Mouse (Mus musculus): Measurements from ENCODE around the gene Fhit. TPM values are rescaled to one million over a fixed set of nuclear protein-coding genes. Genes with fewer than 3 reads are reported as not detected.
"Not testable (repeated sequence)": the region's sequence is repeated elsewhere in the genome, so short reads cannot be mapped to it uniquely, and the experiment has no call there.

The Fhit gene
- polyA plus RNA-seq, 1 experiment from 2014 or later, result 1.0 TPM

DNA sequence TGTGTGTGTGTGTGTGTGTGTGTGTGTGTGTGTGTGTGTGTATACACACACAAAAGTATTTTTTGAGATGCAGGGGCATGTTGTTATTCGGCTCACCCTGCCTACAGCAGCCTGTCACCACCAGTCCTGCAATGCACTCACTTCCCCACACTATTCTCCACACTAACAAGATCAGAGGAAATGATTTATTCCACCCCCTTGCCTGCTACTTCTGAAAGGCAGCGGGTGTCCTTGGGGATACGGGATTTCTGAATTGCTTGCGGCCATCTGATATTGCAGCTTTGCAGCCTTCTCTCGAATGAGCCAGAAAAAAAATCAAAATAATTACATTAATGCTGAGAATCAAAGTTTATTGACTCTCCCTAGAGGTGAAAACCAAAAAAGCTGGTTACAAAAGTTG is 78.4 kb downstream of the Fhit start:
- Histone ChIP-seq H3K79me2 (ENCODE audit: inconsistent target) (no peaks in the 10 kb centered on the region), H3K27ac (no peak overlapping the region), H3K36me3 (ENCODE audit: inconsistent target) (no peaks in the 10 kb centered on the region), H3K4me3 (ENCODE audit: inconsistent target) (no peak overlapping the region)
- WGBS (ENCODE audit: missing documents), result 92% methylated on average over 5 of the region's 5 CpGs

DNA sequence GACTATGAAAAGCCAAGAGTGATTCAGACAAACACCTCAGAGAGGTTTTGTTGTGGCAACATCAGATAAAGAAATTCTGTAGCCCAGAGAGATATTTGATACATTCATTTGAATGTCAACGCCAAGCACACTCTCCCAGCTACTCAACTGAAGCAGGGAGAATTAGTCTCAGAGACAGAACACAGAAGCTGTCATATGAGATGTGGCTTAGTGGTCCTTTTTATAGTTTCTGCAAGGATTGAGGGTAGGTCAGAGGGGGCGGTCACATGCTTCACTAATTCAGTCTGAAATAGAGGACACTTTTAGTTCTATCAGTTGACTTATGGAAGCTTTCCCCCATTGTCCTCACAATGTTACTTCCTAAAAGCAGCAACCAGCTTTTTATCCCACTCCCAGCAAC is 98.2 kb downstream of the Fhit start:
- H3K79me2 ChIP-seq (ENCODE audit: inconsistent target), result no peaks in the 10 kb centered on the region
- H3K4me3 ChIP-seq (ENCODE audit: inconsistent target), result no peak overlapping the region
- WGBS (ENCODE audit: missing documents), result 88% methylated on average over 2 of the region's 2 CpGs
- no peaks in the 10 kb centered on the region for H3K36me3 ChIP-seq (ENCODE audit: inconsistent target)
- no peak overlapping the region for H3K27ac ChIP-seq

DNA sequence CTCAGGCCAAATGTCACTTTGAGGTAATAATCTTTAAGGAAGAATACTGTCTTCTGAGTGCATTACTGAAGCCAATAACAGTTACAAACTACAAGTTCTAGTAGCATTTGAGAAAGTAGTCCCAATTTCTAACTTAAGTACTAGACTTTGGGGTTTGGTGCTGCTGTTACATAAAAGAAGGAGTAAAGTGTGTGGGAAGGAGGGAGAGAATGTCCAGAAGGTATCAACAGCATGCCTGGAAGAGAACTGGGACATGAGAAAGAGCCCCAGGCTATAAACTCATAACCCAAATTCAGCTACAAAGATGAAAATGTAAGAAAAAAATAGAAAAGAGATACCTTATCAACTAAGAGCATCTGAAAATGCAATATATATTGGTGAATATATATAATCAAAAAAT is 101.6 kb downstream of the Fhit start:
- Histone ChIP-seq H3K79me2 (ENCODE audit: inconsistent target) (no peaks in the 10 kb centered on the region), H3K36me3 (ENCODE audit: inconsistent target) (no peaks in the 10 kb centered on the region), H3K27ac (no peak overlapping the region), H3K4me3 (ENCODE audit: inconsistent target) (no peak overlapping the region)

DNA sequence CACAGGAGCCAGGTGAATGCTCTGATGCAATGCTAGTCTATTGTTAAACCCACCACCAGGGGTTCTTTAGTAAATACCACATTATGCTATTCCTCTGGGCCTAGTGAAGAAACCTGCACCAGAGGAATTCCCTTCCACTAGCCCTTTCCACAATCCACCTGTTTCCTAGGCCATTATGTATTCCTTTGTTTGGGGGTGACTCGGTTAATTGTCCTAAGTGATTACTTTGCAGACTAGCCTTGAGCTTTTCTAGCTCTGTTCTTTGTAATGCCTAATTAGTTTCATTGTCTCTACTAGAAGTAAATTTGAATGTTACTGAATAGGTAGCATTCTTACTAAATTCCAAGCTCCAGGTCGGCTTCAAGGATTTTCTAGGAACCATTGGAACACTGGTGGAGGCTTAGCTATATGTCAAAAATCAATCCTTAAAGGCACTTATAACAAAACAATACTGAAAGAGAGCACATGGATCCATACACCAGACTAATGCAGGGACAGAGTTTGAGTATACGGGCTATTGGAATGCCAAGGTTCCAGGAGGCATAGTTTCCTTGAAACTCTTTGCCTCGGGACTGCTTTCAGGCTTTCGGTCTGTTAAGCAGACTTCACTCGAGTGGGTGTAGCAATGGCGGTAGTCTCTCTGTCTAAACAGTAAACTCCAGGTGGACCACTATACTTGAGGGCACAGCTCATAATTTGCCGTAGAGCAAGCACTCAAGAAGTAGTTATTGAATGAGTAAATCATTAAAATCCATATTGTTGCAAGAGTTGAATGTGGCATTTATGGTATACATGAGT is 122.1 kb downstream of the Fhit start:
- H3K36me3 ChIP-seq (ENCODE audit: inconsistent target); H3K79me2 ChIP-seq (ENCODE audit: inconsistent target); H3K27ac ChIP-seq; H3K4me3 ChIP-seq (ENCODE audit: inconsistent target): not testable (repeated sequence)
- WGBS (ENCODE audit: missing documents), result 87% methylated on average over 8 of the region's 8 CpGs

DNA sequence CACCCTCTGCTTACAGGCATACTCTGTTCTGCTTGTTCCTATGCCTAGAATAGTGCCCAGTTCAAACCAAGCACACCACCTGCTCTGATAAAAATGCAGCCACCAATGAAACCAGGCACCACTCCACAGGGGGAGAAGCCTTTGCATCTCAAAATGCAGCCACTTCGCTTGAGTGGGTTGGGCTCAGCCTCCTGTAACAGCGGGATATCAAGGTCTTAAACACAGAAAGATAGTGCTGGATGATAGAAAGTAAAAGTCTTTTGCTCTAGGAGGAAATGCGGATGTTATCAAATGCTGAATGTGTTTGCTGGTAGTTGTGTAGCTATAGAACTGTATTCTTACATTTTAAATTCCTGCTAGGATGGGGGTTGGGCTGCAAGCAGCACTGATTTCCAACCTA is 140.4 kb downstream of the Fhit start:
- Histone ChIP-seq H3K4me3 (ENCODE audit: inconsistent target) (no peak overlapping the region), H3K27ac (no peak overlapping the region), H3K36me3 (ENCODE audit: inconsistent target) (no peaks in the 10 kb centered on the region), H3K79me2 (ENCODE audit: inconsistent target) (no peaks in the 10 kb centered on the region)
- 67% methylated on average over 3 of the region's 3 CpGs for WGBS (ENCODE audit: missing documents)

DNA sequence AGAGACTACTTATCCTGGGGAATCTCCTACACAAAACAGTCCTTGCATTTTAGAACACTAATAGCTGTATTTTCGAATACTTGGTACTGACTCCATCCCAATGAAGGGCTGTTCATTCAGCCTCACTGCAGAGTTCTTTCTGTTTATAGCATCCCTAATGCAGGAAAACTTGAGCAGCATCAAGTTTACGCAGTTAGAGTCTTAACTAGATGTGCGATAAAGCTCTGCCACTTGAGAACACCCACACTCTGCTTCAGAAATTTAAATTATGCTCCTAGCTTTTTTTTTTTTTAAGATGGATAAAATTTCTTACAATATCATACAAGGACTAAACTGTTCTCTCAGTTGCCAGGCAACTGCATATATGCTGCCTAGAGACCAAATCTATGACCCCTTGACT is 183.2 kb downstream of the Fhit start:
- no peak overlapping the region for H3K27ac ChIP-seq
- 90% methylated on average over 3 of the region's 3 CpGs for WGBS (ENCODE audit: missing documents)
- no peaks in the 10 kb centered on the region for H3K36me3 ChIP-seq (ENCODE audit: inconsistent target)
- H3K4me3 ChIP-seq (ENCODE audit: inconsistent target), result no peak overlapping the region
- H3K79me2 ChIP-seq (ENCODE audit: inconsistent target), result no peaks in the 10 kb centered on the region

DNA sequence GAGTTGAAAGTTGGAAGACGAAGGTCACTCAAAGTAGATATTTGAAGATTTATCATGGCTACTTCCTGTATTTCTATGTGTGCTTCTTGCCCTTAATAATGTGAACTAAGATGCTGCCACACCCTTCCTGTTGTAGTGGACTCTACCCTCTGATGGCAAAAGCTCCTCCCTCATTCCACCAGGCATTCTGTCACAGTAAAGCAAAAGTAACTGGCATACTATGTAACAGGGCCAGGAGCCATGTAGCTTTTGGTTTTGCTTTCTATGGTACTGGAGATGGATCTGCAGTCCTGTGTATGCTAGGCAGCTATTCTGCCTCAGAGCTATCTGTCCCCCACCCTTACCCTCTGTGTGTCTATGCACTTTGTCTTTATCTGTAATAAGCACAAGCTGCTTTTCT is 220.2 kb downstream of the Fhit start:
- H3K27ac ChIP-seq, result no peak overlapping the region
- no peaks in the 10 kb centered on the region for H3K36me3 ChIP-seq (ENCODE audit: inconsistent target)
- 78% methylated on average over 1 of the region's 1 CpGs for WGBS (ENCODE audit: missing documents)
- no peaks in the 10 kb centered on the region for H3K79me2 ChIP-seq (ENCODE audit: inconsistent target)
- H3K4me3 ChIP-seq (ENCODE audit: inconsistent target), result no peak overlapping the region

DNA sequence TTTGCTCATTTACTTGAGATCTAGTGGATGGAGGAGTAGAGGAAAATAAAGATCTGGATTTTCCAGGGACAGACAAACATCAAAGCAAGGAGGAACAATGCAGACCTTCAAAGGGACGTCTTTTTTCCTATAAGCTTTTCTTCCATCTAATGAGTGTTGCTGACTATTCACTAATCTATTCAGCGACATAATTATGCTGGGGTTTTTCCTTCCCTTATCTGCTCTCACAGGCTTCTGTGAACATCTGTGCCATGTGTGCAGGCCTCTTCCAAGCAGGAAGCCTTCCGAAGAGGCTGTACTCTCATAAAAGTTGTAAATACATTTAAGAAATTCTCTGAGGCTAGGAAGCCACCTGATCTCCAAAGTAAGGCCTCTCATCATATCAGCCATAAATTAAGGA is 228.2 kb downstream of the Fhit start:
- no peak overlapping the region for H3K4me3 ChIP-seq (ENCODE audit: inconsistent target)
- 66% methylated on average over 3 of the region's 3 CpGs for WGBS (ENCODE audit: missing documents)
- no peaks in the 10 kb centered on the region for H3K36me3 ChIP-seq (ENCODE audit: inconsistent target)
- no peak overlapping the region for H3K27ac ChIP-seq
- no peaks in the 10 kb centered on the region for H3K79me2 ChIP-seq (ENCODE audit: inconsistent target)

DNA sequence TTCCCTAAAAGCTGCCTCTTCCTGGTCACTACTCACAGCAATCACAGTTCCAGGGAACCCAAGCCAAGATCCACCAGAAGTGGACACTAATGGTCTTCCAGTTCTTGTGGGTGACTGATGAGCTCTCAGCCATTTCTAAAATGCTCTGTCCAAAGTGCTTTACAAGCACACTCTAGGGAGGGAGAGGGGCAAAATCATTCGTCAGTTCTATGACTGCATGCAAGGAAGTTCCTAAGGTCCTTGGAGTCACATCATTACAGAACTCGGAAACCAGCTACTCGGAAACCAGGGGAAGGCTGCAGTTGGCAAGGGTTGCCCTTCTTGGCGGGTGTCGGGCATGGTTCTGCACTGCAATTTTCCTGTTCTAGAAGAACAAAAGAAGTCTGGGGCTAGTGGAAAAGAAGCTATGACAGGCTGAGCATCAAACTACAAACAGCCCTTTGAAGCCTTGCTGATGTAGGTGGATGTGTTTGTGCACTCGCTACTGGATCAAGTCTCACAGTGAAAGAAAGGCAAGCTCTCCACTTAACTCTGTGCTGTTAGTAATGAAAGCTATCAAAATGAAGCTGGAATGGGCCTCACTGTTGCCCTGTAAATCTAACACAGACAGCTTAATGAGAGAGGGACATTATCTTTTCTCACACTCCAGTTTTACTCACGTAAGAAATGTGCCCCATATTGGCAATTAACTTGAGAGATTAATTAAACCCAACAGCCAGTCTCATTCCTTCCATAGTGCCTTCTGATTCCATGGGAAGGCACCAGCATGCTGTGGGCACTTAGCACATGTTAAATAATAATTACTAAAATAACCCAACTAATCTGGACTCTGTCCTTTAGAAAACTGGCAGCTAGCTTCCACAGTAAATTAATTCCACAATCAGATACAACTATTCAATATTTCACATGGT is 243.7 kb downstream of the Fhit start:
- WGBS (ENCODE audit: missing documents), result 92% methylated on average over 7 of the region's 7 CpGs
- no peak overlapping the region for H3K27ac ChIP-seq
- no peaks in the 10 kb centered on the region for H3K36me3 ChIP-seq (ENCODE audit: inconsistent target)
- H3K79me2 ChIP-seq (ENCODE audit: inconsistent target), result no peaks in the 10 kb centered on the region
- H3K4me3 ChIP-seq (ENCODE audit: inconsistent target), result no peak overlapping the region

DNA sequence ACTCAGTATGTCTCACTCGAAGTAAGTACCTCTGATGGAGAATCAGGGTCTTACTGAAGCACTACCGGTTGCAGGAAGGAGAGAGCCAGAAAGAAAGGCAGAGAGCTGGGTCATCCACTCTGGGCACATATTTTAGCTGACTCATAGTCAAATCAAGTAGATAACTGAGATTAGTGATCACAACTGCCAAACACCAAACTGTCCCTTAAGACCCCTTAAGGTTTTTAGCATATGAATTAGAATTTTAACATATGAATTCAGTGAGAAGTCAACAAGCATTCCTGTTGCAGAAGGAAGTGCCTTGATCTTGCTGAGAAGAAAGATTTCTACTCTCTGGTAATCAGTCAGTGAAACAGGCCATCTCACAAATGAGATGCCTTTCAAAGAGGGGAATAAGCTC is 253.8 kb downstream of the Fhit start:
- WGBS (ENCODE audit: missing documents), result 79% methylated on average over 2 of the region's 2 CpGs
- Histone ChIP-seq H3K36me3 (ENCODE audit: inconsistent target) (no peaks in the 10 kb centered on the region), H3K27ac (no peak overlapping the region), H3K4me3 (ENCODE audit: inconsistent target) (no peak overlapping the region), H3K79me2 (ENCODE audit: inconsistent target) (no peaks in the 10 kb centered on the region)

DNA sequence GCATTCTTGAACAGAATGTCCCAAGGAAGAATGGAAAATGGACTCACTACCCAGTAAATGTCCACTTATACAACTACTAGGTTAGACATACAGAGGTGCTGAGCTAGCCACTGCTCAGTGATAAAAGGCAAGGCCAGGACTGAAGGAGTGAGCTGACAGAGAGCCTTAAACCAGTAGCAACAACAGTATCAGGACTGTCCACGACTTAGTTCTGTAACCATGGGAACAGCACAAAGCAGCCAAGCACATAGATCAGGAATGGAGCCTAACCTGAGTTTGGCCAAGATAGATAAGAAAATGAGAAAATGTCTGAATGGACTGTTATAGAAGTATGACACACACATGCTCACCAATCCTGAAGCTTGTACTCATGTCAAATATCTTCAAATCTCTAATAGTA is 279.1 kb downstream of the Fhit start:
- 53% methylated on average over 1 of the region's 1 CpGs for WGBS (ENCODE audit: missing documents)

DNA sequence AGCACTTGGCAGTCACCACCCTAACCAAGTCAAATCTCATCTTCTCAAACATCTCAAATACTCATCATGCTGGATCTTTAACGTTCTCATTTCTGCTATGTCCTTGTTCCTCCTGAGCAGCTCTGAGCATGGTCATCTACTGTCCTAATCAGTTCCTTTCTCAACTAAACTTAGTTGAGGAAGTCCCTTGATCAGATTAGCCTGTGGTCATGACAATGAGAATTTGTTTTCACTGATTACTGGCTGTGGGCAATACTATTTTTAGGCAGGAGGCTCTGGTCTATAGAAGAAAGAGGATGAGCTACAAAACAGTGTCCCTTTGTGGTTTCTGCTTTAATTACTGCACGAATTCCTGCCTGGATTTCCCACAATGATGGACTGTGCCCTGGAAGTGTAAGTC is 281.1 kb downstream of the Fhit start:
- Histone ChIP-seq H3K27ac (no peak overlapping the region), H3K79me2 (ENCODE audit: inconsistent target) (no peaks in the 10 kb centered on the region), H3K36me3 (ENCODE audit: inconsistent target) (no peaks in the 10 kb centered on the region), H3K4me3 (ENCODE audit: inconsistent target) (no peak overlapping the region)
- 13% methylated on average over 2 of the region's 2 CpGs for WGBS (ENCODE audit: missing documents)

More for the DNA sequence above, 279.1 kb downstream of the Fhit start:
- no peaks in the 10 kb centered on the region for H3K79me2 ChIP-seq (ENCODE audit: inconsistent target)
- no peaks in the 10 kb centered on the region for H3K36me3 ChIP-seq (ENCODE audit: inconsistent target)
- H3K27ac ChIP-seq, result no peak overlapping the region
- no peak overlapping the region for H3K4me3 ChIP-seq (ENCODE audit: inconsistent target)

DNA sequence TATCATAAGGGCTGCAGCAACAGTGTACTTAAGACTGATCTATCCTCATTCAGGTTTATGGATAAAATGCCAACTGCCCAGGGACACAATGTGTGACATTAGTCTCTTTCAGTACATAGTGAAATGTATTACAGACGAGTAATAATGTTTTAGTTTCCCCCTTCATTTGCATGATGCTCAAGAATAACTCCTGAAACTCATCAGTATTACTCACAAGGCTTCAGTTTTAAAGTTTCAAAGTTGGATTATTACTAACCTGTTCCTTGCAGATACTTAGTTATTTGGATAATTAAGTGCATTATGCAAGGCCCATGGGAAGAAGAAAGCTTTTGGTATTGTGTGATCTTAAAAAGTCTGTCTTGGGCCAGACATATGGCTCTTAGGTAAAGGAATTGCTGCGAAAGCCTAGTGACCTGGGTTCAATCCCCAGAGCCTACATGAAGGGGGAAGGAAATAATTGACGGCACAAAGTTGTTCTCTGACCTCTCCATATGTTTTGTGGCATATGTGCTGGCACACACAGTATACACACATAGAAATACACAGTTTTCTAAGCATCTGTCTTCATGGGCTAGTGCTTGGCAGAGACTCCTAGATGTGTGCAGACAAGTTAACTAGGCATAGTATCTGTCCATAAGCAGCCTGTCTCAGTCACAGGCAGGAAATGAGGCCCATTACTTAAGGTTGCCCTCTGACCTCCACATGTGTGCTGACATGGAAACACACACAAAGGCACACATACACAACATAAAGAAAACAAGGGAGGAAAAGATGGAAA is 287.1 kb downstream of the Fhit start:
- Histone ChIP-seq H3K36me3 (ENCODE audit: inconsistent target) (no peaks in the 10 kb centered on the region), H3K4me3 (ENCODE audit: inconsistent target) (no peak overlapping the region), H3K27ac (no peak overlapping the region), H3K79me2 (ENCODE audit: inconsistent target) (no peaks in the 10 kb centered on the region)
- 77% methylated on average over 3 of the region's 3 CpGs for WGBS (ENCODE audit: missing documents)

DNA sequence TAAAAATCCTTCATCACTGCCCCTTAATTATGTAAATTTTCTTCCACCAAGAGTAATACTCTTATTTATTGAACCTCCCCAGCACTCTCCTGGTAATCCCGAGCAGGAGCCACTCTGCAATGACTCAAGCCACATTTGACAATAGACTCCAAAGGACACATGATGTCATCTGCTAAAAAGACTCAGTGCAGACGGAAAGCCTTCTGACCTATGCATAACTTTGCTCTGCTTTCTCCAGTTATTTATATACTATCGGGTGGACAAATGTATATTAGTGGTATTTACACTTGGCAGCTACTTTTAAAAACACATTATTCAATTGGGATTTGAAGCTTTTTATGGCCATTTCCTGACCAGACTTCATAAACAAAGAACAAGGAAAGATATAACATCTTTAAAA is 304.2 kb downstream of the Fhit start:
- Histone ChIP-seq H3K36me3 (ENCODE audit: inconsistent target) (no peaks in the 10 kb centered on the region), H3K4me3 (ENCODE audit: inconsistent target) (no peak overlapping the region), H3K27ac (no peak overlapping the region), H3K79me2 (ENCODE audit: inconsistent target) (no peaks in the 10 kb centered on the region)
- WGBS (ENCODE audit: missing documents), result 86% methylated on average over 3 of the region's 3 CpGs

DNA sequence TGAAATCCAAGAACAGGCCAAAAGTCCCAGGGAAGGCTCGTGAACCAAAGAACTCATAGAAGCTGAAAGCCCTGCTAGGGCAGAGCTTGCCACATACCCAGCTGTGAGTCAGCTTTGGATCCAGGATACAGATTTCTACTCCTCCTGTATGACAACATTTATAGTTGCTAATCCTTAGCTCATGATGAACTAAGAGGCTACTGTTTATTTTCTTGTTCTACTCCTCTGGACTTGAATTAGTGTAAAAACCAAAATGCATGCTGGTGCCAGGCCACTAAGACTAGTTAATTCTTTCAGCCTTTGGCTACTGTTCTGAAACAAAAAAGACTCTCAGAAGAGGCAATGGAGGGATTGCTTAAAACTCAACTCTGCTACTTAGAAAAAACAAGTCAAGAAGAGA is 309.9 kb downstream of the Fhit start:
- Histone ChIP-seq H3K4me3 (ENCODE audit: inconsistent target) (no peak overlapping the region), H3K27ac (no peak overlapping the region), H3K79me2 (ENCODE audit: inconsistent target) (no peaks in the 10 kb centered on the region), H3K36me3 (ENCODE audit: inconsistent target) (no peaks in the 10 kb centered on the region)
- 100% methylated on average over 1 of the region's 1 CpGs for WGBS (ENCODE audit: missing documents)

Measured in macrophage (primary cell).